Mouse (Mus musculus) WW6 (cell line): ENCODE measurements around the gene Ldlrad3.

Experiments used
- DNase-seq: peaks from one replicate; pipeline ENCODE4 v3.0.0-alpha.2; 2013; ENCODE audit warnings: low read depth, low spot score

The Ldlrad3 gene

GRCm38 (mm10) chr2:102073266-102074037, 112.7 kb downstream of the Ldlrad3 start:
- DNase-seq = no peak

DNA sequence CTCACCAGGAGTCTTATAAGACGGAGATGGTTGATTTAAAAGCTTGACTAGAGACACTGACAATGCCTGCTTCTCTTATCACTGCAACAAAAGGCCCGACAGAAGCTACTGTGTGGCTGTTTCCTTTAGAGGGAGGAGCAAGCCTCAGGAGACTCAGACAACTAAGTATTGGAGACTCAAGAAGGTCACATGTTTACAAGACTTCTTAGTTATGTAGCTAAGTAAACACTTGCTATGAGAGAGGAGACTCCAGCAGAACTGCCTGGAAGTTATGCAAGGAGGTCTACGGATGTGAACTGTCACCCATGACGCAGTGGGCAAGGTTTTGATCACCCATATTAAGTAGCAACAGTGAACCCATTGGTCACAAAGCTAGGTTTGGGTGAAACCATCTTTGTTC, 113.3 kb downstream of the Ldlrad3 start:
- no peak for DNase-seq

- no peak for DNase-seq
Observed at GRCm38 (mm10) chr2:102071022-102071717, 115.0 kb downstream of the Ldlrad3 start.

DNA sequence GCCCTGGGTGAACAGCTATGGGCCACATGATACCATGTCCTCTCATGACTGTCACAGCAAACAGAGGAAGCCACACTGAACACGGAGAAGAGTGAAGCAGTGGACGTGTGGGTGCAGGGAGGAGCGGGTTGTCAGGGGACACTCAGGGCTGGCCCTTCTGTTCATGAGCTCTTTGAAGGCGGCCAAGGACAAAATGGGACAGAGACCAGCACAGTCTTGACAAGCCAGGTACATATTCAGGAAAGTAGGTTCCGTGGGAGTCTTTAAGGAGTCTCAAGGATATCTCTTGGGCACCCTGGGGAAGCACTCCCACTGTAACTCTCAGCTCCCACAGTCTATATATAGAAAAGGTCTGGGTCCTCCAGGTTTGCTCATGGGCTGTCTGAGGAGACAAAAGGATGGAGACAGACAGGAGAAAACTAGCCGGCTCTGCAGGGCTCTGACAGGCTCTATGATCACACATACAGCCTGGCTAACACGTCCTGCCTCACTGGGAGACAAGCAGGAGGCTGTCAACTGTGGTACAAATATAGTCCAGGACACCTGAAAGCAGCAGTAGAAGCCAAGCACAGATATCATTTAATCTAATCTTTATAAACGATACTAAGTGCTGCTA, 121.3 kb downstream of the Ldlrad3 start:
- no peak for DNase-seq

DNA sequence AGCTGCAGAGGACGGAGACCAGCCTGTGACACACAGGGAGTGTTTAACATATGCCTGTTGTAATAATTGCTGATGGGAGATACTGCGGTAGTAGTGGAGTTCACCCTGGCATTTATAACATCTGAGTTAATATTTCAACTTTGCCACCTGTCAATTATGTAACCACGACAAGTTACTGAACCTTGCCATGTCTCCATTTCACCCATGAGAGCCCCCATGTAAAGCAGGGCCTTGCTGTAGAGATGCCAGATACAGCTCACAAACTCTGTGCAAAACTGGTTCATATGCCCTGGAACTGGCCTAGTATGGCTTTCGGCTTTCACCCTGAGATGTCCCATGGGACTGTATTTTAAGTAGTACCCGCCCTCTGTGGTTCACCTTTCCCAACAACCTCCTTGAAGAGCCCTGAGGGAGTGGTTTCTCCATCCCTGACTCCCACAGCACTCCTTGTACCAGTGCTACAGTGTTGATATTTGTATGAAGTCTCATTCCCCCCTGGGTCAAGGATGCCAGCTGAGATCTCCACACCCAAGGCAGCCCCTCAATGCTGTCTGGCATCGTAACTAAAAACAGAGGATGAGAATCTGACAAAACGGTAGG, 122.2 kb downstream of the Ldlrad3 start:
- DNase-seq = no peak

DNA sequence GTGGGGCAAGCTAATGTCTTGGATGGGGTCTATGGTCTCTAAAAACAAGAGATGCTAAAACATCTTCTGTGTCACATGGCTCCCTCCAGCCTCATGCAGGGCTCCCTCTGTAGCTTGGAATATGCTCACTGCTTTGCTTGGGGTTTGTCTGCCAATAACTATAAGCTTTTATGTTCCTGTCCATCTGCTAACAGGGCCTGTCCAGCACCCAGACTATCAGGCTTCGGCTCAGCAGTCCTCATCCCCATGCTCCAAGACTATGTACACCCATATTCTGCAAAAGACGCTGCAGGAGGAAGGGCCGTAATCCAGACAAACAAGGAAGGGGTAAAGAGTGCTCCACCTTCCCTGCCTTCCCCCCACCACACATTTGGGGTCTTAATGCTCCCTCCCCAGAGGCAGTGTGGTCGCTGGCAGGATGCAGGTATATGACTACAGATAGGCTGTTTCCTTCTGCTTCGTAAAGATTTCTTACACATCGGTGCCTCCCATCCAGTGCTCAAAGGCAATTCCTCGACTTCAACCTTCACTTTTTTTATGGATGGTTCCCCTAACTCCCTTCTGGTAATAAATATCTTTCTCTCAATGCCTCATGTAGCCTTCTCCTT, 123.2 kb downstream of the Ldlrad3 start:
- DNase-seq = no peak

DNA sequence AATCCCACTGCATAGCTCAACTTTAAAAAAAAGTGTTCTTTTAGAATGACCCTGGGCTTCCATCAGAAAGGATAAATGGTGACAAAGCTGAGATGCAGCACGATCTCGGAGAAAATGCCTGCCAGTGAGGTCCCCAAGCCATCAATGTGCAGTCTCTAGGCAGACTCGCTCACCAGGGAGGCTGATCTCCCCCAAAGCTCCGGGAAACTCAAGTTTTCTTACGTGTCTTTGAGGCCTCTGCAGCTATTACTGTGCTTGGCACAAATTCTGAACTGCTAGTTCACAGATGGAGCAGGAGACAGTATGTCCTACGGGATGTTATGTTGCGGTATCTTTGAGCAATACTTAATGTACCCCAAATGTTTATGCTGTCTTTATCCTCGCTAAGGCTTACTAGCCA, 124.3 kb downstream of the Ldlrad3 start:
- DNase-seq = no peak

GRCm38 (mm10) chr2:102057746-102058145, 128.4 kb downstream of the Ldlrad3 start:
- DNase-seq = no peak

GRCm38 (mm10) chr2:102057029-102057685, 129.0 kb downstream of the Ldlrad3 start:
- no peak for DNase-seq

GRCm38 (mm10) chr2:102056144-102056543, 130.0 kb downstream of the Ldlrad3 start:
- DNase-seq = no peak

- no peak for DNase-seq
Observed at GRCm38 (mm10) chr2:102052951-102053660, 133.1 kb downstream of the Ldlrad3 start.

- no peak for DNase-seq
Observed at GRCm38 (mm10) chr2:102052353-102052752, 133.8 kb downstream of the Ldlrad3 start.

GRCm38 (mm10) chr2:102049866-102050550, 136.2 kb downstream of the Ldlrad3 start:
- no peak for DNase-seq

DNA sequence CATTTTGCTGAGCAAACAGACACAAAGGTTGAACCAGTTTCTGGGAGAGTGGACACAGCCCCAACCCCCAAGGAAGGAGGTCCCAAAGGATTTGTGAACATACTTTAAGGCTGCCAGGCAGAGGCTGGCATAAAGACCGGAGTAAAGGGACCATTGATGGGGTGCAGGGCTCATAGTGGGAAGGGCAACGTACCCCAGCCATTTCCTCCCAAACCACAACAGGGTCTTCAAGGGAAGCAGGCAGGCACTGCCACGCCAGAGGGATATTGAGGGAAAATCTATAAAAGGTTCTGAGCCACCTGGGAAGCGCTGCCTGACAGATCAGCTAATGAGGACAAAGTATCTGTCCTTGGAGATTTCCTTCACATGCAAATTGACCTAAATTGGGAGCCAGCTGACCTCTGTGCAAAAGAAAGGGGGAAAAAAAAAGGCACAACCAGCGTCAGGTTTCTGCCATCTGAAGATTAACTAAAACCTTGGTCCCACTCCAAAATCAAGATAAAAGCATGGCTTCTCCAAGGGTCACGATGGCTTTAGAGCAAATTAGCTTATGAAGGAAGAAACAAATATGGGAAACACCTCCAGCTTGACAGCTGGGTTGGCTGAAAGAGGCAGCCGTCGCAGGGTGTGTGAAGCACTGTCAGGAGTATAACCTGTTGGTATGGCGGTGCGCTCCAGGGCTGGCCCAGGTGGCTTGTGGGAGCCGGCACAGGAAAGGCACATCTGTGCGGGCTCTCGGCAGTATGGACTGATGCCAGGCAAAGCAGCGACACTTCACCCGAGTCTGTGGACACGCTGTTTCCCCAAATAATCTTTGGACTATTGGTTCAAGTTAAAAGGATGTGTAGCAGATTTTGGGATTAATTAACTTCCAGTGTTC, 137.6 kb downstream of the Ldlrad3 start:
- no peak for DNase-seq

DNA sequence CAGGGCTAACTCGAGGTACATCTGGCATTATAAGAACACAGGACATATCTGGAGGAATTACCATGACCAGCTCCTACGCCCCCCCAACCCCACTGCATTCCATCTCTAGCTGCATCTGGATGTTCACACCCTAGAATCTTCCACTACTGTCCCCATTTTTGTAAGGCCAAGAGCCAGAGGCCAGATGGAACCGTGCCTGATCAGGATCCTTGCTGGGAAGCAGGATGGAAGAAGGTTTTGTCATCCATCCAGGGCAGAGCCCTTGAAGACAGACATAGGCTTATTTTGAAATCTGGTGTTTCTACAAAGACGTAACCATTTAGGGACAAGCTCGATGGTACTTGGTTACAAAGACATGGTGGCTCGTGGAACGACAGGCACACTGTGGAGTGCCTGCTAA, 139.7 kb downstream of the Ldlrad3 start:
- DNase-seq = no peak

GRCm38 (mm10) chr2:102040456-102040855, 145.7 kb downstream of the Ldlrad3 start:
- no peak for DNase-seq

- DNase-seq = no peak
Observed at GRCm38 (mm10) chr2:102040011-102040410, 146.2 kb downstream of the Ldlrad3 start.

DNA sequence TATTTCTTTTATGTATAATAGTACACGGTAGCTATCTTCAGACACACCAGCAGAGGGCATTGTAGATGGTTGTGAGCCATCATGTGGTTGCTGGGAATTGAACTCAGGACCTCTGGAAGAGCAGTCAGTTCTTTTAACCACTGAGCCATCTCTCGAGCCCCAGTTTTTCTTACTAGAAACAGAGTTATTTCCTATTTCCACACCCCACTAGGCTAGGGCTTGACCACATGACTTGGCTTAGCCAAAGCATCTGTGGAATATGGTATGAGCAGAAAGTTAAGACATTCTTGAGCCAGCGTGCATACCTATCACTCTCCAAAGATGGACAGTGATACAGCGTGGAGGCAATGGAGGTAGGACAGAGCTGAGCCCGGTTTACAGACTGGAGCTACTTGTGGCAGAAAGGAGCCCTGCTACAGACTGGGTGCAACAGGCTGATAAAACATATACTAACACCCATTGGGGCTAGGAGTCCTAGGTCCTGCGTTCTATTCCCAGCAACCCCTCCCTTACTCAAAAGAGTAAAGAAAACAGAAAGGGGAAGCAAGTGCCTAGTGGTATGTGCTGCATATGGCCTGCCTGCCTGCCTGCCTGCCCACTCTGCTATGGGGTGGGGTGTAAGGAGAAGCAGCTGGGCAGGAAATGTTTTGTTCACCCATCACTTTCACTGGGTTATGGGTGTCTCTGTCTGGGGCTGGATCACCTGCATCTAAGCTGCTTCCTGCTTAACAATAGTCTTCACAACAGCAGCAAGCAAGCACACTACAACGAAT, 147.1 kb downstream of the Ldlrad3 start:
- DNase-seq = no peak
